Mouse (Mus musculus) small intestine, adult 2 months (tissue): Measurements from ENCODE around the gene Aaas.
"Not testable (repeated sequence)": the region's sequence is repeated elsewhere in the genome, so short reads cannot be mapped to it uniquely, and the experiment has no call there.

Experiments used
- CTCF ChIP-seq: fragments of 200-500 bp; IDR thresholded peaks from 2 replicates; pipeline ENCODE4 v1.5.1; 2012; ENCODE audit warnings: low read depth, mild to moderate bottlenecking, control low read depth, inconsistent platforms, low read length, moderate library complexity, mixed read lengths; ENCODE audit not compliant: insufficient replicate concordance, insufficient read length; ENCODE audit errors: extremely low read depth
- POLR2A ChIP-seq: fragments of 200-500 bp; IDR thresholded peaks from 2 replicates; pipeline ENCODE4 v1.6.1; 2012; ENCODE audit warnings: low read depth, mild to moderate bottlenecking, control low read depth, inconsistent platforms, low read length, moderate library complexity

GRCm38 (mm10) chr15:102335925-102336324, 14.6 kb downstream of the Aaas start:
- not testable (repeated sequence) for TF ChIP-seq CTCF, POLR2A
